Mouse (Mus musculus) lung, postnatal 14 days (tissue): ENCODE data around the gene Ndrg2.
A peak's percentile ranks its signal among the peaks of the same experiment; 100 is the strongest.

ENCODE experiments used
- DNase-seq: peaks from one replicate; pipeline ENCODE4 v3.0.0; 2021

The Ndrg2 gene

DNA sequence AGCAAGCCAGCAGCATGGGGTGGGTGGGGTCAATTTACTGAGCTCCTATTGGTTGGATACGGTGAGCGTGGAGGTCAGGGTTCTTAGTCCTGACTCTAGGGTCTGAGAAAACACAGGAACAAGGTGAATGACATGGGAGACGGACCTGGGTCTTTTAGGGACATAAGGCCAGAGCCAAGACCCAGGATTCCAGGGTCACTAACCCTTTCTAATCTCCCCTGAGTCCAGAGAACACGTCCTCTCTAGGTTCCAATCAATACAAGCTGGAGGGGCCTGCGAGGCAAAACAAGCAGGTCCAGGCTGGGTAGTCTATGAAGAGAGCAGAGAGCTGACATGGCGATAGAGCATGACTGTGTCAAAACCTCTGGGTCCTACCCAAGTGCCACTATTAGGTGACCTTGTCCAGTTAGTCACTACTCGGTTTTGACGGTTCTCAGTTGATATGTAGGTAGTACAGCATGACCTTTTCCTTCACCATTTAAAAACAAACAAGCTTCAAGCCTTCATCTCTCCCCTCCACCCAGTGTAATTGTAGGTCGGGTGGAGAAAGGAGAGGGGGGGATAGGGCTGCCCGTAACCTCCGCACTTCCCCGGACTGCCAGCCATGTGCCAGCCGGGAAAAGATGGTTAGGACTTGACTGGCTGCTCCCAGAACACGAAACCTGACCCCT, 1.4 kb downstream of the Ndrg2 start:
- no peak for DNase-seq

DNA sequence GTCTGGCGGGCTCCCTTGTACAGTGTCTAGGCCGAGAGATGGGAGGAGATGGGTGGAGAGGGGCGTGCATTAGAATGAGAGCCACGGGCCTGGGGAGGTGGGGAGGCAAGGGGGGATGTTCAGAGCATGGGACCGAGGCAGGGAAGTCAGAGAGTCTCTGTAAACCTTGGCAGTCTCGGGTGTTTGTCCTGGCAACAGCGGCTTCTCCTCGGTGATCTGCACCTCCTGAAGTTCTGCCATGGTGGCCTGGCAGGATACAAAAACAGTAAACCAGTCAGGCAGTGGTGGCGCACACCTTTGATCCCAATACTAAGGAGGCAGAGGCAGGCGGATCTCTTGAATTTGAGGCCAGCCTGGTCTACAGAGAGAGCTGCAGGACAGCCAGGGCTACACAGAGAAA, 2.7 kb downstream of the Ndrg2 start:
- DNase-seq, result no peak

DNA sequence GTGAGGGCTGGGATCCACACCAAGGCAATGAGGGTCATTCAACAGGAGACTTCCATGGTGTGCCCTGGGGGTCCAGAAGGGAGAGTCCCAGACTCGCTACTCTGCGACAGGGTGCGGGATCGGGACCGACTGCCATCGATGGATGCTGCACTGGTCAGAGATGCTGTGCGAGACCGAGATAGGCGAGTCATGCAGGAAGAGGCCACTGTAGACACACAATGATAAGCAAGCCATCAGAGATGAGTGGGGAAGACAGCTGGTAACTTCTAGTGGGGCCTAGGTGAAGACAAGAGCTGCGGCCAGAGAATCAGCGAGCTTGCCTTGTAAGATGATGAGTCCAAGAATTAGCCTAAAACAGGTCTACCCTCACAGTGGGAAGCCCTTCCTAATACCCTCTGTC, 7.9 kb downstream of the Ndrg2 start:
- DNase-seq, result no peak

DNA sequence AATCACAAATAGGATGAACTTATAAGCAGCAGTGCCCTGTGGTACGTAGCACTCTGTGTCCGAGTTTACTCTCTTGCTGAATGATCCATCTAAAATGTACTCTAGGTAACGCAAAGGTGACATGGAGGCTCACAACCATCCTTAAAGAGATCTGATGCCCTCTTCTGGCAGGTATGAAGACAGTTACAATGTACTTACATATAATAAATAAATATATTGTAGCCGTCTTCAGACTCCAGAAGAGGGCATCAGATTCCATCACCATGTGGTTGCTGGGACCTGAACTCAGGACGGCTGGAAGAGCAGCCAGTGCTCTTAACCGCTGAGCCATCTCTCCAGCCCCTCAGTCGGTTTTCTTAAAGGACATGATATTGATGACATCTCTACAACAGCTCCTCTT, 9.3 kb downstream of the Ndrg2 start:
- no peak for DNase-seq

DNA sequence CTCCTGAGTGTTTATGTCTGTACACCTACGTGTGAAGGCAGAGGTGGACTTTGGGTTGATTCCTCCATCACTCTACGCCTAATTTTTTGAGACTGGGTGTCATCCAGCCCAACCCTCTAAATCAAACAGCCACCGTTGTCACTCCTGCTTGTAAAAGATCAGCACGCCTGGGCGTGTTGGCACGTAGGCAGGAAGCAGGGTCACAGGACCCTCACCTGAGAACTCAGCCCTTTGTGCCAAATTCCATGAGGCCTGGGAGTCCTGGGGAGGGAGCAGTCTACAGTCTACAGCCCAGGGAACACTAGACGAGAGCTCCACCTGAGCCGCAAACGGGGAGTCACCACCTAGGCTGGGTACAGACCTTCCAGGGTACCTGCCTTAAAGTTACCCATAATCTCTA, 10.2 kb downstream of the Ndrg2 start:
- DNase-seq, result no peak

DNA sequence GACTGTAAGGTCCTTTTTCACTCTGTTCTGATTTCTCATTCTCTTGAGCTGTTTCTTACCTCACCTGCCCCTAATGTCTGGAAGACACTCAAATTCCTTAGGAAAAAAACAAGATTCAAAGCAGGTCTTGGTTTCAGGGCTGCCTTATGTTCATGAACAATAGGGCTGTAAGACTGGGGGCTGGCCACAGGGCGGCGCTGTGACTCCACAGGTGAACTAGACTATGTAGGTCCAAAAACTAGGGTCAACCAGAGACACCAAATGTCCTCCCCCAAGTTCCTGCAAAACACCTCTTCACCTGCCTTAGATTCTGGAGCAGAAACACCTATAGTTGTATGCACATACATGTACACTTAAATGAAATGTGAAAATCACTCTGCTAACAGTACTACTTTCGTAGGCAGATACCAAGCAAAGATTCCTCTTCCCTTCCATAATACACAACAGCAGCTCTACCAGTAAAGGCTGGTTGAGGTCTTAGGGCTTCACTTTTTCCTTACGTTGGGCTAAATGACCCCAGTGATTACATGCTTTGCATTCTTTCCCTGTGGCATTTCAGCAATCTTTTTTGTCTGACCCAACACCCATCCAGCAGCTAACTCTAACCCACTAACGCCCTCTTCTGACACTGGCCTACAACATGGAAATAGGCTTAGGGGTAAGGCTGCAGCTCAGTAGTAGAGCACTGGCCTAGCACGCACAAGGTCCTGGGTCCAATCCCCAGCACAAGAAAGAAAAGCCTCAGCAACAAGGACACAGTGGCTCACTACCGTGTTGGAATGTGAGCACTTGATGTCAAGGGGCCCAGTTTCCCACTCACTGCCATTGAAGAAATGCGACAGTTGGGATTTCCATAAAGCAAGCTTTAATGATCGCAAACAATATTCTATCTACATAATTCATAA, 10.9 kb downstream of the Ndrg2 start:
- DNase-seq, result peak; percentile 88

DNA sequence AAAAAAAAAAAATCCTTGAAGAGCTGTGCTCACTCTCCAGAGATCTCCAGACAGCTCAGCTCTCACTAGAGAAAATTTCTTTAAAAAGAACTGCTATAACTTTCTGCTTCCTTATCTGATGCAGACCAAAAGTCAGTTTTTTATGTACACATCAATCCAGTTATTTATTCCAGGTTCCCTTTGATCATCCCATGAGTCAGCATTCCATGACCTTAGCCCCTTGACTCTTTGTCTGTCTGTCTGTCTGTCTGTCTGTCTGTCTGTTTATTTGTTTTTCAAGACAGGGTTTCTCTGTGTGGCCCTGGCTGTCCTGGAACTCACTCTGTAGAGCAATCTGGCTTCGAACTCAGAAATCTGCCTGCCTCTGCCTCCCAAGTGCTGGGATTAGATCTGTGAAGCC, 14.6 kb downstream of the Ndrg2 start:
- DNase-seq, result no peak

DNA sequence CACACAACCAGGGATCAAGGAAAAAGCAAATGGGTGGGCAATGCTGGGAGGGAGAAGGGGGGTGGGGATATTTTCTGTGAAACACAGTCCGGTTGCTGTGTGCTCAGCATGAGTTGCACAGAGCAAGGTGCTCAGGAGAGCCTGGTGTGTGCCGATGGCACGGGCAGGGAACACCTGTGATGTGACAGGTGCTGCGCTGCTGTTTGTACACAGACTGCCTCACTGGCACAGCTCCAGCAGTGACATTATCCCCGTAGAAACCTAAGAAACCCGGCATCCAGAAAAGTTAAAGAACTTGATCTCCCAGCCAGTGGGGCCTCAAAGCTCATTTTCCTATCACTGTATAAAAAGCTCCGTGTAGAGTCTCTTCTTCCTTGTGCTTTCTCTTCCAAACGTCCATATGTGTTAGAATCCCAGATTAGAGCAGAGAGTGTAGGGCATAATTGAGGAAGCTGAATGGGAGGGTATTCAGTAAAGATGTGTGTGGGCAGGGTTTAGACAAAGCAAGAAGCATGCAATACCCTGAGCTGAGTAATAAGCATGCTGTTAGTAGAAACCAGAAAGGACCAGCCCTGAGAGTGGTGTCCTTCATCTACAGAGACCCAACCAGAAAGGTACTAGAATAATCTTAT, 17.3 kb downstream of the Ndrg2 start:
- DNase-seq, result no peak

DNA sequence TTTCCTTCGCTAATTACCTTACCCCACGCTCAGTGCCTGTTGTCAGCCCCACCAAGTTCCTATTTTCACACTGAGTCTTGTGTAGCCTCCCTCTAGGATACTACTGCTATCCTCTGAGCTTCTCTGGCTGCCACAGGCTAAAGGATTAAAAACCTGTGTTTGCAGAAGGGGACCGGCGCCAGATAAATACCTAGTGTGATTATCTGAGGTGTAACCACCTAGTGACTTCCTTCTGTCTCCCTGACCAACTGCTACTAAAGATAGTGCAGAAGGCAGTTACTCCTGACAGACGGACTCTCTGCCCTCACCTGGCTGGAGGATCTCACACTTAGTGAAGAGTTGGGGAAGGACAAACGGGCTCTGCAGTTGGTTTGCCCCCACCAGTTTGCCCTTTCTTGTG, 17.9 kb downstream of the Ndrg2 start:
- DNase-seq, result no peak

DNA sequence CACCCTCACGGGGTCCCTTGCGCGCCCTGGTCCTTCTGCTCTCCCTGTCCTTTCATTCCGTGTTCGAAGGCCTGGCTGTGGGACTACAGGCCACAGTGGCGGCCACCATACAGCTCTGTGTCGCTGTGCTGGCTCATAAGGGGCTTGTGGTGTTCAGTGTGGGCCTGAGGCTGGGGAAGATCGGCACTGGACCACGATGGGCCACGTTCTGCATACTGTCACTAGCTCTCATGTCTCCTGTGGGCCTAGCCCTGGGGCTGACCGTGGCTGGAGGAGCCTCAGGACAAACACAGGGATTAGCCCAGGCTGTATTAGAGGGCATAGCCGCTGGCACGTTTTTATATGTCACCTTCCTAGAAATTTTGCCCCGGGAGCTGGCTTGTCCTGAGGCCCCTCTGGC, 18.9 kb downstream of the Ndrg2 start:
- no peak for DNase-seq

DNA sequence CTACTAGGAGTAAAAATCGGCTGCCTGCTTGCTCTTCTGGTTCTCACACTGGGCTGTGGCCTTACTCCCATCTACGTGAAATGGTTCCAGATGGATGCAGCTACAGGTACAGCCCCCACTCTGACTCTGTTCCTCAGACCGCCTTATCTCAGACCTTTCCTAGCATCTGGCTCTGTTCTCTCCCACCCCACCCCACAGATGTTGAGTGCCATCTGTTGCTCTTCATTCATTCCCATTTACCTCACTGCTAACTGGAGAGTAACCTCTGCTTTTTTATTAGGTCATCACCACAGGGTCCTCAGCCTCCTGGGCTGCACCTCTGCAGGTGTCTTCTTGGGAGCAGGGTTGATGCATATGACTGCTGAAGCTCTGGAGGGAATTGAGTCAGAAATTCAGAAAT, 20.1 kb downstream of the Ndrg2 start:
- no peak for DNase-seq

DNA sequence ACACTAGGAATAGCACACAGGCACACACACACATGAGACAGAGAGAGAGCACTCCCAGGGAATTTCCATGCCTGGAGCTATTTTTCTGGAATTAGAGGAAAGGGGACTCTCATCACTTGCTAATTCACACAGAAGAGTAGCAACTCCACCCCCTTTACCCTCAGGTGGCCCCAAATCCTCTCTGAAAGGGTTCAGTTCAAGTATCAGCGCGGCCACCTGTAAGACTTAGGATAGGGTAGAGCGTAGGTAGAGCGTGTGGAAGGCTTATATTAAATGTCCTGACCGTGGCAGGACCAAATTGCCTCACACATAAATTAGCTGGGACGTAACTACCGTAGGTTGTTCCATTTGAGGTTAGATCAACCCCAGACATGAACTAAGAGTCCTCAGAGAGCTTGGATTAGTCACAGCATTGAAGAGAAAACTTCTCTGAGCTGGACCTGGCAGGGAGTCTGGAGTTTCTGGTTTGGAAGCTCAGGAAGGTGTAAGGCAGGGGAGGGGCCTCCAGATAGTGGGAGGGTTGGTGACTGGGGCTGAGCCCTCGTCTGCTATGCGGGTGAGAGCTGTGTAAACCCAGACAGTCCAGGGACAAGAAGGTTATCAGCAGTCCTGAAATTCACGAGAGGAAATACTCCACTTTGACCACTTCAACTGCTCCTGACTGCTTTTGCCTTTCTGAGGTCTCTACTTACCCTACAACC, 20.7 kb downstream of the Ndrg2 start:
- peak; percentile 40 for DNase-seq

DNA sequence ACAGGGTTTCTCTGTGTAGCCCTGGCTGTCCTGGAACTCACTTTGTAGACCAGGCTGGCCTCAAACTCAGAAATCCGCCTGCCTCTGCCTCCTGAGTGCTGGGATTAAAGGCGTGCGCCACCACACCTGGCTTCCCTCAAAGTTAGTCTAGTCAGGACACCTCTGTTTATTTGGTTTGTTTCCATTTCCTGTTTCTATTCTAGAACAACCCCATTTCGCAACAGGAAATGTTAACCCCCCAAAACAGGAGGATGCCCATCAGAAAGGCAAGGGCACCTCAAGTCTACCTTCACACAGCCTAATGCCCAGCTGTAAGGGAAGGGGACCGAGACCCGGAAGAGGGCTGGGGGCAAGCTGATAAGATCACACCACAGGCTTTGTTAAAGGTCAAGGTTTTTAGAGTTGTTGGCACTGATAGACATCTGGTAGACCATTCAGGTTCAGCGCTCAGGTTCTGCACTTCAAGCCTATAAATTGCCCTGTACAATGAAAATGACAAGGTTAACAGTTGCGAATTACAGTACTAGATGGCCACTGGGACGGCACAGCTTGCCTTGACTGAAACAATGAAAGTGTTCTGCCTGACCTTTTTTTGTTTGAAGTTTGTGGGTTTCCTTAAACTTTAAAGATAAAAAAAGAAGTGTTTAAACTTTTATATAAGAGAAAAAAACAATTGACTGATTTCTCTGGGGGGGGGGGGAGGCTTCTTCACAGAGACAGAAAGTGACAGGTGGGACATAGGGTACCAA, 21.6 kb downstream of the Ndrg2 start, which contains the start of gene Slc39a2:
TSS of gene Slc39a2 (plus strand) at position 699 of the 749 bp plus-strand sequence.
- DNase-seq, result no peak

DNA sequence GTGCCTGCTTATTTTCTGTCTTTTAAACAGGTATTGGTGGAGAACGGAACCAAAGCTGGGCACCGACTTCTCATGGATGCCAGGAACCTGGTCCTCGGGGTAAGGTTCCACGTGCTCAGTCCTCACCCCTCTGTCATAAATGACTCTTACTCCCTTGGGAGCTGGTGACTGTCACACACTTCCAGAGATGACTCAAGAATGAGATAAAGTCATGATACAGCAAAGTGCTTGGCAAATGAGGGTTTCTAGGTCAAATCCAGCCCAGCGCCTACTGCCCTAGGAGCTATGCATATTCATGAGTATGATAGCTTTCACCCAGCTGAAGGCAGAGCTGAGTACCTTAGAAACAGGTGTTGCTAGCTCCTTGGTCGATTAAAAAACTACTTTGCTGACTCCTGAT, 24.1 kb downstream of the Ndrg2 start:
- DNase-seq, result no peak

DNA sequence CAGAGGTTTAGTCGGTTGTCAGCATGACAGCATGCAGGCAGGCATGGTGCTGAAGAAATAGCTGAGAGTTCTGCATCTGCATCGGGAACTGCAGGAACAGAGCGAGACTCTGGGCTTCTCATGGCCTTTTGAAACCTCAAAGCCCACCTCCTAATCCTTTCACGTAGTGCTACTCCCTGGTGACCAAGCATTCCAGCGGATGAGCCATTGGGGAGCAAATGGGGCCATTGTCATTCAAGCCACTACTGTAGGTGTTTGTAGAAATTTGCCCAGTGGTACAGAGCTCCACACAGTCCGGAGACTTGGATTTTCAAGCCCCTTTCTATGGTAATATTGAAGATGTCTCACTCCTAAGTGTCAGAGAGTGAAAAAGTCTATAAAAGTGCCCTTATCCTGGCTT, 27.9 kb downstream of the Ndrg2 start:
- DNase-seq, result no peak

DNA sequence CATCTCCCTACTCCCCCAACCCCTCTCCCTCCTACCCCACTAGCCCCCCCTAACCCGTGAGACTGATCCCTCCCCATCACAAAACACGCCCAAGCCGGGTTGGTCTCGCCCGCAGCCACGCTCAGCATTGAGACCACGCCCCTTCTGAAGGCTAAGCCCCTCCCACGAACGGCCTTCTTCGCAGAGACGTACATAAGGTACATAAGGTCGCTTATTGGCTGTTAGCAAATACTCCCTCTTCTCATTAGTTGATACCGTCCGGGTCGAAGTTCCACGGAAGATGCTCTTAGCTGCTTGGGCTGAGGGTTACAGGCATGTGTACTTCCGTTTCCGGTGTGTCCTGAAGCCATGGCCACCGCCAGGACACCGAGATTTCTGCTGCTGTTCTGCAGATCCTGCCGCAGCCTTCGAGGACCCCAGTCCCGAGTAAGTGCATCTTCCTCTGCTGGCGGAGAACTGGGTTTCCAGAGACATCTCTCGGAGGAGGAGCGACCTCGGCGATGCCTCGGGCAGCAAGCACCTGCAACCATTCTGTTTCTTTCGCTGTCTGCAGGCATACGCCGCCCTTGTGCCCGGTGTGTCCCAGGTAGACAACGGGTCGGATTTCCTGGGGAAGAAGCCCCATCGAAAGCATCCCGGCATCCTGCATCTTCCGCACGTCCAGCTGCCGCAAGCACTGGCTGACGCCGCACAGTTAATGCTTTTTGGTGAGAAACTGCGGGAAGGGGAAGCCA, 29.2 kb downstream of the Ndrg2 start, which contains the start of gene Mettl17:
TSS of gene Mettl17 (plus strand) at position 245 of the 734 bp plus-strand sequence.
- peak; percentile 95 for DNase-seq

DNA sequence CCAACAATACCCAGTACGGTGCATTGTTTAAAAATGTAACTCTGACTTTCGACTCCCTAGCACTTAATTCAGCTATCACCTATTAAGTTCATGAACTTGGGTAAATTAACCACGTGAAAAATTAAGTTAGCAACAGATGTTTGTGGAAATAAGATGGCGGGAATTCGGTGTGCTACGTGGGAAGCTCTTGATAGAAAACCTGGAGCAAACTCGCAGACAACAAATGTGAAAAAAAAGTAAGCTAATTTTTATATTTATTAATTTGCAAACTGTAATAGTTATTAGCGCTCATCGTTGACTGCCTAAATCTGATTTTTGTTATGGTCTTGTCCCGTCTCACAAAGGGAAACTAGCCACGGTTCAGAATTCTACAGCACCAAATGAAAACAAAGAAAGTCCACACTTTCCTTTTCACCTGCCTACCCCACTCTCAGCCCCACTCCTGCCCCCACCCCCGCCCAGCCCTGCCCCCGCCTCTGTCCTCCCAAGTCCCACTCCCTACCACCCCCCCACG, 29.9 kb downstream of the Ndrg2 start:
- no peak for DNase-seq

DNA sequence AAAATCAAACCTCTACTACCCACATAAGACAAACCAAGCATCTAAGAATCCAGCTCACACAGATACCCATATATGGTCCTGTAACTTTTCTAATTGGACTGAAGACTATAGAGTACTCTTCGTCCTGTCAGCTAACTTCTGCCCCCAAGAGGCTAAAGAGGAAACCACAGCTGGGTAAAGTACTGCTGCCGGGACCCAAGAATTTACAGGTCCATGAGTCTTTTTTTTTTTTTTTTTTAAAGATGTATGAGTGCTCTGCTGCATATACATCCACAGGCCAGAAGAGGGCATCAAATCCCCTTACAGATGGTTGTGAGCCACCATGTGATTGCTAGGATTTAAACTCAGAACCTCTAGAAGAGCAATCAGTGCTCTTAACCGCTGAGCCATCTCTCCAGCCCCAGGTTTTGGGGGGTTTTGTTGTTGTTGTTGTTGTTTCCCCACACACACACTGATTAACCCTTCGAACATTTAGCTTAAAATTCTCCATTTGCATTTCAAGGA, 30.4 kb downstream of the Ndrg2 start:
- peak; percentile 81 for DNase-seq

DNA sequence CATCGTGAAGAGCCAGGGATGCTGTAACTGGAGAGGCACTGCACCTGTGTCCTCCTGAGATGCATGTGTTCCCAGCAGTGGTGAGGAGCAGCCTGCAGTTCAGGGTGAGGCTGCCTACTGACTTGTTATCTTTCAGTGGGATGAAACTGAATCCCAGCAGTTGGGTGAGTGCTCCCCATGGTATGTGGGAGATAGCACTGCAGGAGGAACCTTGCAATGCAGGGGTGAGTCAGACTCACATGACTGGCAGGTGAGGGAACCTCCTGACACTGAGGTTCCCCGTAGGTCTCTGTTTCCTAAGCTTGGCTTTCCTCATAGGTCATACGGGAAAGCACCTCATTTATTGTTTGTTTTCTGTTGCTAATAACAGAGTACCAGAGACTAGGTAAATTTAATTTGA, 36.4 kb downstream of the Ndrg2 start:
- DNase-seq, result no peak

DNA sequence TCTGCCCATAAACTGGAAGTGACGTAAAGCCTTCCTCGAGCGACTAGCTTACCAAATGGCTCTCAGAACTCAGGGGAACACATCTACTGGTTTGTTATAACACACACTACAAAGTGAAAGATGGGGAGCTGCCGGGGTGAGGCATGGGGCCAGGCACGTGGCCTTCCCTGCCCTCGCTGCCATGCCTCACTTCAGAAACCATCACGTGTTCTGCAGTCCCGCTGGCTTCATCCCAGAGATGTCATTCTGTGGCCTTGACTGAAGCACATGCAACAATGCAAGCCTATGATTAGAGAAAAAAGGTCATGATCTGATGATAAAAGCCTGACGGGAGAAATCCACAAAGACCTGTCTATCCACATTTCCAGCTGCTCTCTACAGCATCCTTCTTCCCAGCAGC, 42.2 kb downstream of the Ndrg2 start:
- DNase-seq, result no peak

DNA sequence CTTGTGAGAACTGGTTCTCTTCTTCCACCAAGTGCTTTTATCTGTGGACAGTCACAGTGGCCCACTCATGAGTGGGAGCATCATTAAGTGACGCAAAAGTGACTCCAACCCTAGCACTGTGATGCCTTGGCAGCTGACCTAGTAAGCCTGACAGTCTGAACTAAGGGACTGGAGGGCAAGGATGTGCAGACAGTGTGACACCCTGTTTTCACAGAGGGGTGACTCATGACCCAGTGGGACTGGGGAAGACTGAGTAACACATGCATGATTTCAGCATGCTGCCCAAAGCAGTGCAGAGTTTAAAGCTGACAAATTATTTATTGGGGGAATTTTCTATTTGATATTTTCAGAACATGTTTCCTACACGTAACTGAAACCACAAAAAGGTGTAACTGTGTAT, 43.2 kb downstream of the Ndrg2 start:
- DNase-seq, result no peak
